Mouse (Mus musculus): ENCODE results near the gene Gm128.
A peak's percentile ranks its signal among the peaks of the same experiment; 100 is the strongest.
"Not testable (repeated sequence)": the region's sequence is repeated elsewhere in the genome, so short reads cannot be mapped to it uniquely, and the experiment has no call there.

Gm128 gene

DNA sequence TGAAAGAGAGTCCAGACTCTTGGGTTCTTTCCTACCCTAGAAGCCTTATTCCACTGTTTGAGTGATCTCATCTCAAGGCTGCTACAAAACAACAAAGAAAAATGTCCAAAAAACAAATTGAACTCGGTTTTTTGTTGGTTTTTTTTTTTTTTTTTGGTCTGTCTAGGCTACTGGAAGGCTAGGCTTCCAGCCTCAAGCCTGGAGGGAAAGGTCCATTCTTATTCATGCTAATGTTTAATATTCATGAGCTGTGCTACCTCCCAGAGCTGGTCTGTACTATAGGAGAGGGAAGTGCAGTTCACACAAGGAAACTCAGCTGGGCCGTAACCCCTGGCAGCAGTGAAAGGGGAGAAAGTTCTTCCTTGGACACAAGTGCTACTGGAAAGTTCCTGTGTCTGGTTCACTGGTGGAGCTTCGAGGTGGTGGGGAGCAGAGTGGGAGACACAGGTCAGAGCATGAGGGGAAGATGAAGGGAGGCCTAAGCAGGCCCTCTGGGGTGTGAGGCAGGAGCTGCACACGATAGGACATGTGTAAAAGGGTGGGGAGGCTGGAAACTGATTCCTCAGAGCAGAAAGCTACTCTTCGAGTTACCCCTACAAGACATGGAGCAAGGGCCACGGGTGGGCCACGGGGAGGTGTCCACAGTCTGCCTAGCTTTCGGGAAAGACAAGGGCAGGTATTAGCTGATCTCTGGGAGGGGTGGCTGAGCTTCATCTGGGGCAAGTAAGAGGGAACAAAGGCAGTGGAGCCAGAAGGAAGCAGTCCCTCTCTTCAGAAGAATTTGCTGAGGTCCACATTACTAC is 10.7 kb downstream of the Gm128 start:
- DNase-seq (ENCODE audit: low spot score), result no peak

DNA sequence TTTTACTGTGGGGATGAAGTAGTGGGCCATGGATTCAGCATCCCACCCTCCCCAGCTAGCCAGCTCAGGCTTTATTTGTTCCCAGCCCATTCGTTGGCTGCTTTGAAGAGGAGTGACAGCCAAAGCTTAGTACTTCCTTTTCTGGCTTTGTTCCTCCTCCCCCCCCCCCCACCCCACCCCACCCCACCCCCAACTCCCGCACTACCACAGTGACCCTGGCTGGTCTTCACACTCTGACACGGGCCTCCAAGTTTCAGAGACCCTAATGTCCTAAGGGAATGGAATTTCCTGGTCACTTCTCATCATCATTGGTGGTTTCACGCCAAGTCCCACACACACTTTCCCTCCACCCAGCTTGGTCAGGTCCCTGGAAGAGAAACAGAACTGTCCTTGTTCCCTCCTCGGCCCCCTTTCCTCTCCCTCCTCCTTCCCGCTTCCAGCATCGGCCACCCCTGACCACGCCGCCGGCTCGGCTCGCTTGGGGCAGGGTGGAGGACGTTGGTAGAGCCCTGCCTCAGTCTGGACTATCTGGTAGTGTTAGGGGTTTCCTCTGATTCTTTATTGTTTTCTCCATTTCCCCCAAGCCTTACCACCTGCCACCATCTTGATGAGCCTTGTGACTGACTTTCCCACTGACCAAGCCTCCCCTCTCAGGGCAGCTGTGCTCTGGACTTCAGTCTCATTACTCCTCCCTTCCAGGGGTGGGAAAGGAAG is 11.5 kb downstream of the Gm128 start:
- no peak for DNase-seq (ENCODE audit: low spot score)

DNA sequence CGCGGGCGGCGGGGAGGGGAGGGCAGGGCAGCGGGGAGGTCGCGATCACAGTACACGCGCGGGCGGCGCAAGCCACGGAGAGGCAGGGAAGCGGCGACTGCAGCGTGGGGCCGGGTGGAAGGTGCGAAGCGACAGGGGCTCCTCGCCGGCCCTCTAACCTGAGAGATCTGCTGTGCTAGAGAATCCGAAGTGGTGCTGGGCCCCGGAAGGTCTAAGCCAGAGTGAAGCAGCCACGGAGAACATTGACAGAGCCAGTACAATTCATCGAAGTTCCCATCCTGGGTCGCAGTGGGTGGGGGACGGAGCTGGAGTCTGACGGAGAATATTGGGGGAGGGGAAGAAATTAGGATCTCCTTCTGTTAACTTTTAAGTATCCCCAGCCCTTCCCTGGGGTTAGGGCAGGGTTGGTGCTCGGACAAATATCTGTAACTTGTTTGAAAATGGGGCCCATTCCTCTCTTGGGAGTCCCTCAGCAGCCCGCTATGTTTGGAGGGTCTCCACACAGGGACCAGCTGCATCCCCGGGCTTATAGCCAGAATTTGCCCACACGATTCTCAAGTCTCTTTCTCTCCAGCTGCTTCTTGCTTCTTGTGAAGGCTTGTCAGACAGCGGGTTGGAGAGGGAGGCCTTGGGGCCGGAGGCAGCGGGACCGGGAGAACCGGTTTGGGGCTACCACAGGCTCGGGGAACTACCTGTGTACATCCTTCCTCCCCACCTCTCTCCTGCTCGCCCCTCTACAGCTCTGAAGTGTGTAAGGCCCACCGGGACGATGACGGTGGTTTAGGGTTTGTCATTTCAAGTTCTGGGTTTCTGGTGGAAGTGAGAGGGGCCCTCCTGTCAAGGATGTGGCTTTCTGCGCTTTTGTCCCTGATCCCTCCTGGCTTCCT is 12.3 kb downstream of the Gm128 start:
- DNase-seq (ENCODE audit: low spot score), result no peak

DNA sequence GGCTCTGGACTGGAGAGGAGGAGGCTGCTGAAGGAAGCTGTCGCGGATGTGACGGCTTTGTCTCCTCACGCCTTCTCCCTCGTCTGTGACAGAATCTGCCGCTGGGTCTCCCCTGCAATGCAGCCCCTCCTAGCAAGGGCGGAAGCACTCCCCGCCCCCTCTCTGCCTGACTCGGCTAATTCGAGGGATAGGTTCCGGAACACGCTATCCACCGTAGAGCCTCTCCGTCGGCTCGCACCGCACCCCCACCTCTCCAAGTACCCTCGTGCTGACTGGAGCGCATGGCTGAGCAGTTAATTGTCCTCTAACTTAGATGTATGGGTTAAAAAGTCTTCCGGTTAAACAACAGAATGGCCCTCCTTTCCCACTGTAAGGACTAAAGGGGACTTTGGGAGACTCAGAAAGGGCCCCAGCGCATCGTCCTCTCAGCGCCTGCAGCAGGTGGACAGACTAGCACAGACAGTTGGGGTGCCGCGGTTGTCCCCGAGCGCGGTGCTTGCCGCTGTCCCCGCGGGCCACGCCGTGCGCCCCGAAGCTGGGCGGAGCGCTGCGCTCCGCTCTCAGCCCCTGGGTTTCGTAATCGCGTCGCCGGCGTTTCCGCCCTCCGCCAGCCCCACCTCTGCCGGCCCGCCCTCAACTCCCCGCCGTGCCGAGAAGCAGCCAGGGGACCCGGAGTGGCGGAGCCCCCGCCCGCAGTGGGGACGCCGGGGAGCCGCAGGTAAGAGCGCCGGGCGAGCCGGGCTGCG is 13.1 kb downstream of the Gm128 start, which contains the start of gene Cdc42se1:
Gene Cdc42se1 (plus strand): TSS at position 585 of the 746 bp plus-strand sequence.
- DNase-seq (ENCODE audit: low spot score), result peak; percentile 78

DNA sequence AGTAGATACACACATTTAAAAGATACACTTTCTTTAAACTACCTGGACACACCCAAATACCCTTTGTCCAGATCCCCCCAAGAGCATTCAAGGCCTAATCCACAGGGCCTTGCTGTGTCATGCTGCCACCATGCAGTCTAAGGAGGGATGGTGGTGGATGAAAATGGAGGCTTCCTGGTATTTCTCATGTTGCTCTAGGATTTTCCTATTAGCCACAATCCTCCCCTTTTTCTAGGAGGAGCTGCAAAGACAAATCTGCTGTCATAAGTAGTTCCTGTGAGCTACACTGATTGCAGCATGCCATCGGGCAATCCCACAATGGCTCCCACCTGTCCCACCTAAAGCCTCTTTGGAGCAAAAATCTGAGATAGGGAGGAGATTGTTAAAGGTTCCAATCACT is 14.2 kb downstream of the Gm128 start:
- DNase-seq (ENCODE audit: low spot score), result no peak

DNA sequence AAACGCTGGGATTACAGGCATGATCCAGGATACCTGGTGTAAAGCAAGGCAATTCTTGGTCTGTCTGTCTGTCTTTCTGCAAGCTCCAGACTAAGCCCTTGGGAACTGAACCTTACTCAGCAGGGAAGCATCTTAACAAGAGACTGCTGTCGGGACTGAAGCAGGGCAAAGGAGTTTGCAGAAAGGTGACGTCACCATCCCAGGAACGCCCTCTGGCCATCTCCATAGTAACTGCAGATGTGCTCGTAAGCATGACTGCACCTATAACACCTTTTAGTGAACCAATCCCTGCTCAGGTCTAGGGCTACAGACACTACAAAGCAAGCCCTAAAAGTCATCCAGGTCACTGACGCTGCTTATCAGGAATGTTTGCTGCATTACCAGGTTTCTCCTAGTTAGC is 17.1 kb downstream of the Gm128 start:
- DNase-seq (ENCODE audit: low spot score), result no peak

DNA sequence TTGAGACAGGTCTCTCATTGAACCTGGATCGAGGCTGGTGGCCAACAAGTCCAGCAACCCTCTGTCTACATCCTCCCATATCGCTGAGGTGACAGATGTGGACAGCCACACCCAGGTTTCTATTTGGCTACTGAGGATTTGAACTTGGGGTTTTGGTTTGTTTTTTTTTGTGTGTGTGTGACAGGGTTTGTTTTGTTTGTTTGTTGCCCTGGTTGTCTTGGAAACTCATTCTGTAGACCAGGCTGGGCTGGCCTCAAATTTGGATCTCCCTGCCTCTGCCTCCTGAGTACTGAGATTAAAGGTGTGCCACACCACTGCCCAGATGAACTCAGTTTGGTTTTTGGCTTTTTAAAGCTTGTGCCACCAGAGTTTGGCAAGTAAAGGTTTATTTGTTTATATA is 18.4 kb downstream of the Gm128 start:
- DNase-seq (ENCODE audit: low spot score), result no peak

DNA sequence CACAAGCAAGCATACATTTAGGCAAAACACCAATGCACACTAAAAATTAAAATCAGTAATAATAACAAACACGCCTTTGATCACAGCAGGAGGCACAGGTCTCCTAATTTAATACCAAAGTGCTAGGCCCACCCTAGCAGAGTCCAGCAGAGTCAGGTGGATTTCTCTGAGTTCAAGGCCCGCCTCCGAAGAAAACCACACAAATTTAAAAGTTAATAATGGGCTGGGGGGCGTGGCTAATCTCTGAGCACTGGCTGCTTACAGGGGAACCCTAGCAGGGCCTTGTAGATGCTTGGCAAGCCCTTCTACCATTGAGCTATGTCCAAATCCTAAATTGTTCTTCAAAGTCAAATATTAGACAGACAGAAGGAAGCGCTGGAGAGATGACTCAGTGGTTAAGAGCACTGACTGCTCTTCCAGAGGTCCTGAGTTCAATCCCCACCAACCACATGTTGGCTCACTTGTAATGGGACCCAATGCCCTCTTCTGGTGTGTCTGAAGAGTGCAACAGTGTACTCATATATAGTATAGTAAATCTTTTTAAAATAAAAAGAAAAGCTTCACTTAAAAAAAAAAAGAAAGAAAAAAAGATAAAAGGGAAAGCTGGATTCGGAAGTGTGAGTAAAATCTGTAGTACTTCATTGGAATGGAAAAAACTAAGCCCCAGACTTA is 22.8 kb downstream of the Gm128 start:
- DNase-seq (ENCODE audit: low spot score), result no peak

DNA sequence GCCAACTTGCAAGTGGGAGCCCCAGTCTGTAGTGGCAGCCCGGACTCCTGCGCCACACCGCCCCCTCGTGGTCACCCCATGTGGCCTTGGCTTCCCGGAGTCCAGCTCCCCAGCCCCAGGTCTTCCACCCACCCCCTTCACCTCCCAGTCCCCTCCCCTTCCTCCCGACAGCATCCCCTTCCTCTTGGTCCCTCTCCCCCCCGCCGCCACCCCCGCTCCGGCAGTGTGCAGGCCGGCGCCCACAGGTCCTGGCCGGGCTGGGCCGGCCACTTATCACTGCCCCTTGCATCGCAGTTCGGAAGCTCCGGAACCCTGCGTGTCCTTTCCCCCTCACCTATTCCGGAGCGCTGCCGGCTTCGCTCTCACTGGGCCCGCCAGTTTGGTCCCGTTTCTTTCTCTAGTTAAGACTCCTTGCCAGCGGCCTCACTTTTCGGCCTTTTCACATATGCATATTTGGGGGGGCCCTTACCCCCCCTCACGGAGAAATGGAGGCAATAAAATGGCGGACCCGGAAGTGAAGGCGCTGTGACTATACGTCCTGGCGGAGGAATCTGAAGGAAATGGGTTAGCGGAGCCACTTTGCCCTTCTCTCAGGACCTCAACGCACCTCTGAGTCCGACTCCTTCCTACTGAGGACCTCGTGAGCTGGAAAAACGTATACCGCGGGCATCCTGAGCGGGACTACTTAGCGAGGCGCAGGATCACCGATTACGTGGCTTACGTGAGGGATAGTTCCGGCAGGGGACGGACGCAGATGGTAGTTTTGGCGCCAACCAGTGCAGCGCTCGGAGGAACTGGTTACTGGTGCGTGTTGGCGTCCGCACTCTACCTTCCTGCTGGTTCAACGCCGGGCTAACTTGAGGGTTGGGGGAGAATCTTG is 23.9 kb downstream of the Gm128 start, which contains the start of gene Gabpb2:
Gene Gabpb2 (minus strand): TSS at position 662 of the 880 bp plus-strand sequence.
- DNase-seq (ENCODE audit: low spot score), result peak; percentile 91

DNA sequence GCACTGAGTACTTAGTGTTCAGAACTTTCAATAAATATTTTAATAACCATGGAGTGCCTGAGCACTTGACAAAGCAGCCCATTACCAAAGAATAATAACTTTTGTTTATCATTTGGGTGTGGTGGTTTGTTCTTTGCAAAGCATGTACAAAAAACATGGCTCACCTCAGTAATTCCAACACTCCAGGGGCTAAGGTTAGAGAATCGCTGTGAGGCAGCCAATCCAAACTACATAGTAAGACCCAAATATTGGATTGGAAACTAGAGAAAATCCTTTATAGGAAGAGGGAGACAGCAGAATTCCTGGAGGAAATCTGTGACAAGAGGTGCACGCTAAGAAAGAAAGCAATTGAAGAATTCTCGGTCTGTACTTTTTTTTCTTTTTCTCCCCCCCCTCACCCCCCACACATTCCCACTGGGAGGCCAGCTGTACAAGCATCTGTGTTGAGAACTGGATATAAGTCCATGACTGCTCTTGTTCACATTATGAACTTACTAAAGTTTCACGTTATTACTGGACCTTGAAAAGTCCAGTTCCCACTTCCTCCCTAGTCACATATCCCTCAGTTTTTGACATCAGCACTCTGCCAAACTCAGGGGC is 24.6 kb downstream of the Gm128 start:
- no peak for DNase-seq (ENCODE audit: low spot score)

DNA sequence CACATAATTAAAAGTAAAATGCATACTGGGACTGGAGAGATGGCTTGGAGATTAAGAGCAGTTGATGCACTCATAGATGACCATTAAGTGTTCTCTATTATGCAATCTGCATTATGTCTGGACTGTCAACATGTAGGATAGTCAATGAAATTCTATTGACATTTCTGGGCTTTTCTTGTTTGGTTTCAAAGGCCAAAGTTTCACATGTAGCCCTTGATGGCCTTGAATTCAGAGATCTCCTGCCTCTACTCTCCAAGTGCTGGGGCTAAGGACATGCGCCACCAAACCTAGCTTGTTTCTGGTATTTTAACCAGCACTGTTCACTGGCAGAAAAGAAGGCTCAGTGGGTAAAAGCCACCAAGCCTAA is 27.8 kb downstream of the Gm128 start:
- no peak for DNase-seq (ENCODE audit: low spot score)

DNA sequence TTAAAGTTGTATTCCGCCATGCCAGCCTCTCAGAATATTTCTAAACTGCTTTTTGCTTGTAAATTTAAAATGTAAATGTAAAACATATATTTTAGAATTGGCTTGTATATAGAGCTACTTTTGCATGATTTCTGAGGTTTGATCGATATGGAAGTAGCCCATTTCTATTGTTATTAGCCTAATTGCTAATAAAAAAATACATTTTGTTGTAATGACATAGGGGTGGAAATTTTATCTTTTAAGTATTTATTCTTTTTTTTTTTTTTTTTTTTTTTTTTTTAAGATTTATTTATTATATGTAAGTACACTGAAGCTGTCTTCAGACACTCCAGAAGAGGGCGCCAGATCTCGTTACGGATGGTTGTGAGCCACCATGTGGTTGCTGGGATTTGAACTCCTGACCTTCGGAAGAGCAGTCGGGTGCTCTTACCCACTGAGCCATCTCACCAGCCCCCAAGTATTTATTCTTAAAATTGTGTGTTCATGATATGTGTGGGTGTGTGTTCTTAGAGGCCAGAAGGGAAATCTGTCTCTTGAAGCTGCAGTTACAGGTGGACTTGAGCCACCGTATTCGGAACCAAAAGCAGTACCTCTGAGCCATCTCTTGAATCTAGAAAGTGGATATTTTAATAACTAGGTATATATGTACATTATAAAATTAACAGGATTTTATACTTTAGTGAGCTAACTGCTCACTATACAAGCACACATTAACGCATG is 28.3 kb downstream of the Gm128 start:
- not testable (repeated sequence) for DNase-seq (ENCODE audit: low spot score)

DNA sequence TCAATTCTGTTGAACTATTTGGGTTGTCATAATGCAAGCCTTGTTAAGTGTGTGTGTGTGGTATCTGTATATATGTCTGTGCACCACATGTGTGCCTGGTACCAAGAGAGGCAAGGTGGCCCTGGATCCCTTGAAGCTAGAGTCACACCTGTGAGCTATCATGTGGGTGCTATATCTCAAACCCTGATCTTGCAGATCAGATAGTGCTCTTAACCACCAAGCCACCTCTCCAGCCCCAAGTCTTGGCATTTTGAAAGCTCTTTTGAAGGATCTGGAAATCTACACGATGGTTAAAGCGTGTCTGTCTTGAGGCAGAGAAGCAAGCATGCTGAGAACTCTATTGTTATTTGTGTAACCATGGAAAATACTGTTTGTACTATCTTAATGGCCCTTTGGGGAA is 30.8 kb downstream of the Gm128 start:
- DNase-seq (ENCODE audit: low spot score), result no peak

DNA sequence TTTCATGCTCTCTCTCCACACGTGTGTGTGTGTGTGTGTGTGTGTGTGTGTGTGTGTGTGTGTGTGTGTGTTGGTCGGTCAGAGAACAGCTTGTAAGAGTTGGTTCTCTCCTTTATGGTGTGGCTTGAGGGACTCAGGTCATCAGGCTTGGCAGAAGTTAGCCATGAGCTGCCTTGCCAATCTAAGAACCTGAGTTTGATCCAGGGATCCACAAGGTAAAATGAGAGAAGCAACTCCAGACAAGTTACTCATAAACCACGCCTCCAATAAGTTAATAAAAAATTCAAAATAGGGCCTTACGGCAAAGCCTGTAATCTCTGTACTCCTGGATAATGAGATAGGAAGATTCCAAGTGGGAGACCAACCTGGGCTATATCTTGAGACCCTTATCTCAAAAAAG is 33.1 kb downstream of the Gm128 start:
- no peak for DNase-seq (ENCODE audit: low spot score)

DNA sequence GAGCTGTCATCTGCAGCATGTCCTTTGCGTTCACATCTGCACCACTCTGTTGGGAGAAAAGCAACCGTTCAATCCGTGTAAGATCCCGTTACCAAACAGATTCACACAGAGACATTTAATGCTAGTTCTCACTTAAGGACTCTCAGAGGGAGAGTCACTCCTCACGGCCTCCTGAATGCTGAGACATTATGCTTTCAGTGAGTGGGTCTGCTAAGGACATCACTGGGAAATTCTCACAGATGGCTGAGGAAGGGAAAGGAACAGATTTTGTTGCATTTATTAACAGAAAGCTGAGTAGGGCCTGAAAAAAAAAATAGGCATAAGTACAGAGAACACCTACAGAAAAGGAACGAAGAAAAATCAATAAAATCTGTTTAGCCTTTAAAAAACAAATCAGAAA is 37.5 kb downstream of the Gm128 start:
- no peak for DNase-seq (ENCODE audit: low spot score)

DNA sequence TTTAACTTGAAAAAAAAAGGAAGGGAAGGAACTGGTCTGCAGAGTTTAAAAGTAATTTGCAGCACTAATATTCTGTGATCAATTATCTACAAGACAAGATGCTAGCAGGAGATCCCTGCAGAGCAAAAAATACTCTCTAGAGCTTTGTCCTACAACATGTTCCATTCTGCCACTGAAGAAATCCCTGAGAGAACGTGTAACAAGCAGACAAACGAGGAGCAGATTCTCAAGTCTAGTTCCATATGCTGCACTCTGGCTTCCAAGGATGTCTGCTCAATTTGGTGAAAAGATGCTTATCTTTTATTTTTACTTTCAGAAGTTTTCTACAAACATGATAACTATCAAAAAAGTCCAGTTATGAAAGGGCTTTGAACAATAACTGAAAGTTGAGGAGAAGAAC is 40.8 kb downstream of the Gm128 start:
- no peak for DNase-seq (ENCODE audit: low spot score)

DNA sequence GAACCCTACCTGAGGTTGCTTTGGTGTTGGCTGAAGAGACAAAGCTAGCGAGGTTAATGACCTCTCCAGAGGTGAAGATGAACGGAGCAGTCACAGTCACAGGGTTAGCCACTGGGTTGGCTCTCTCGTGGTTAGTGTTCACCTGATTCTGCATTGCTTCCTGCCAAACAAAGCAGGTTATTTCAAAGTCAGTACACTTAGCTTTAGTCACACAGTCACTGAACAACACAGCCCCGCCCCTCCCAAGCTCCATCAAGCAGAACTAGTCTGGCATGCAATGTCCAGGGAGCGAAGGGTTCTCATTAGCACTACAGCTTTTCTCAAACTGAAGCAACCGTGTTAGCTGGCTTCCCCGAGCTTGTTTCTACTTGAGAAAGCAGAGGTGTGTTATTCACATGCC is 41.3 kb downstream of the Gm128 start:
- DNase-seq (ENCODE audit: low spot score), result no peak

DNA sequence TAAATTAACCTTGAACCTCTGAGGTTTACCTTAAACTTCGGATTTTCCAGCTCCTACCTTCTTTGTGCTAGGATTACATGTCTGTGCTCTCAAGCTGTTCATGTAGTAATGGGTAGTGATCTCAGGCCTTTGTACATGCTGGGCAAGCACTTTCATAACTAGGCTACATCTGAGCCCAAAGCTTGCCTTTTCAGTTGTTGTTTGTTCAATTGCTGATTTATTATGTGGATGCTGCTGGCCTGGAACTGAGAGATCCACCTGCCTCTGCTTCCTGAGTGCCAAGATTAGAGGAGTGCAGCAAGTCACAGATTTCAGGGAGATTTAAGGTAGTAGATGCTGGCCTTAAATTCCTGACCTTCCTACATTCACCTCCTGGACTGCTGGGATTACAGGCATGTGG is 42.3 kb downstream of the Gm128 start:
- no peak for DNase-seq (ENCODE audit: low spot score)

DNA sequence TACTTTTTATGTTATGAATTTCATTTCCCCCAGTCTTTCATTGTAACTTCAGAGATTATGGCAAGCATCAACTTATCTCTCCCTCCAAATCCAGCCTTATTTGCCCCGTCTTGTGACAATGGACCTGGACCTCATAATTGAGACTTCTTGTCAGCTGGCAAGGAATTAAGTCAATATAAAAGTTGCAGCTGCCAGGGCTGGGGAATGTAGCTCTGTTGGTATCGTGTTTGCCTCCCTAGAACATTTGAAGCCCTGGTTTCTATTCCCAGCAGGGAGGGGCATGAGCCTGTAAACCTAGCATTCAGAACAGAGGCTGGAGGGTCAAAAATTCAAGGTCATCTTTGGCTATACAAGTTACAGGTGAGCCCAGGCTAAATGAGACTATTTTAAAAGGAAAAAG is 45.6 kb downstream of the Gm128 start:
- DNase-seq (ENCODE audit: low spot score), result no peak
